Mouse (Mus musculus): ENCODE measurements around the gene 1700007K13Rik. TPM values are rescaled to one million over a fixed set of nuclear protein-coding genes. Genes with fewer than 3 reads are reported as not detected.

The 1700007K13Rik gene
- polyA plus RNA-seq, 1 experiment = 4.0 TPM

- no peaks in the 10 kb centered on the region for H3K27me3 ChIP-seq (ENCODE audit: control insufficient read depth, insufficient read depth, low read length)
- H3K4me1 ChIP-seq (ENCODE audit: control insufficient read depth, insufficient read depth, low read length) = peaks cover 3% of the 10 kb centered on the region
- TF ChIP-seq CTCF (IDR thresholded peaks at IDR 0.05; ENCODE audit: borderline replicate concordance, insufficient read depth, low read depth, low read length) (peak; percentile 78), POLR2A (IDR thresholded peaks at IDR 0.05; ENCODE audit: borderline replicate concordance, insufficient read depth, low read length) (peak; percentile 83)
- peak; percentile 87 to 88 for DNase-seq
- under 1% methylated on average over 52 of the region's 52 CpGs for WGBS
- peak within 1 kb of the TSS; percentile 62 for H3K4me3 ChIP-seq (replicated peaks; ENCODE audit: insufficient read depth, low read depth, low read length)
- peak within 1 kb of the TSS; percentile 36 for H3K27ac ChIP-seq (ENCODE audit: insufficient read depth, low read length)
Observed at GRCm38 (mm10) chr2:28467860-28468485, 1.8 kb upstream of the 1700007K13Rik start, which contains the start of gene Mrps2. Gene Mrps2 (plus strand): TSS chr2:28468066.

DNA sequence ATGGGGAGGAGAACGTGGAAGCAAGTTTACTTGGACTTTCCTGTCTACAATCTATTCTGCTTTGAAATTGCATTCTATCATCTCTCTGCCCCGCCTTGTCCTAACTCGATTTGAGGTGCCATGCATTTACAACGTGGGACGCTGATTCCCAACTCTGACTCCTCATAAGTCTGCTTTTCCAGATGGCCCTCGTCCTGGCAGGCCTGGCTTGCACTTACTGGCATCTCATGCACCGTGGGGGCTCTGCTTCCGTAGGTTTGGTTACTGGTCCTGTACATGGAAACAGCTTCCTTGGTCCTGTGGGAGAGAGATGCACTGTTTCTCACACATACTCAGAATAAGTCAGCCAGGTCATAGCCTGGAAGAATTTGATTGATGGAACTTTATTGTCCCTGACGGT lies 1.2 kb downstream of the 1700007K13Rik start:
- DNase-seq = no peak
- H3K4me3 ChIP-seq (replicated peaks; ENCODE audit: insufficient read depth, low read depth, low read length) = no peak overlapping the region
- no peak overlapping the region for H3K27ac ChIP-seq (ENCODE audit: insufficient read depth, low read length)
- peaks cover 3% of the 10 kb centered on the region for H3K4me1 ChIP-seq (ENCODE audit: control insufficient read depth, insufficient read depth, low read length)
- no peaks in the 10 kb centered on the region for H3K27me3 ChIP-seq (ENCODE audit: control insufficient read depth, insufficient read depth, low read length)
- no peak for TF ChIP-seq CTCF (IDR thresholded peaks at IDR 0.05; ENCODE audit: borderline replicate concordance, insufficient read depth, low read depth, low read length)
- no peak for TF ChIP-seq POLR2A (IDR thresholded peaks at IDR 0.05; ENCODE audit: borderline replicate concordance, insufficient read depth, low read length)
- 67% methylated on average over 9 of the region's 9 CpGs for WGBS

DNA sequence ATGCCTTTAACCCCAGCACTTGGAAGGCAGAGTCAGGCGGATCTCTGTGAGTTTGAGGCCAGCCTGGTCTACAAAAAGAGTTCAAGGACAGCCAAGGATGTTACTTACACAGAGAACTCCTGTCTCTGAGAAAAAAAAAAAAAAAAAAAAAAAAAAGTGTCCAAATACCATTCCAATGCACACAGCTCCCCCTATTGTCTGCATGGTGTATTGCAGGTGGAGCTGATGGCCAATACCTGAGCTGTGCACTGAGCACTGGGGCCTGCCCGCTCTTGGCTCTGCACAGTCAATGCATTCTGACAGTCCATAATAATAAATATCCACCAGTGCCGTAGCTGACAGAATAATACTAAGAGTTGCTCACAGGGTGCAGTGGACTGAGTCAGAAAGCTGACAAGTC lies 2.2 kb downstream of the 1700007K13Rik start:
- TF ChIP-seq CTCF (IDR thresholded peaks at IDR 0.05; ENCODE audit: borderline replicate concordance, insufficient read depth, low read depth, low read length) = peak; percentile 67
- no peak for TF ChIP-seq POLR2A (IDR thresholded peaks at IDR 0.05; ENCODE audit: borderline replicate concordance, insufficient read depth, low read length)
- peak; percentile 65 to 81 for DNase-seq
- no peaks in the 10 kb centered on the region for H3K27me3 ChIP-seq (ENCODE audit: control insufficient read depth, insufficient read depth, low read length)
- no peak overlapping the region for H3K4me3 ChIP-seq (replicated peaks; ENCODE audit: insufficient read depth, low read depth, low read length)
- WGBS = 56% methylated on average over 3 of the region's 3 CpGs
- H3K4me1 ChIP-seq (ENCODE audit: control insufficient read depth, insufficient read depth, low read length) = peaks cover 2% of the 10 kb centered on the region
- H3K27ac ChIP-seq (ENCODE audit: insufficient read depth, low read length) = no peak overlapping the region

GRCm38 (mm10) chr2:28456616-28457015 lies 9.5 kb downstream of the 1700007K13Rik start:
- Histone ChIP-seq H3K4me1 (ENCODE audit: control insufficient read depth, insufficient read depth, low read length) (peaks cover 5% of the 10 kb centered on the region; the same call in 1 of the 2 replicates), H3K27me3 (ENCODE audit: control insufficient read depth, insufficient read depth, low read length) (no peaks in the 10 kb centered on the region), H3K27ac (ENCODE audit: insufficient read depth, low read length) (no peak overlapping the region), H3K4me3 (replicated peaks; ENCODE audit: insufficient read depth, low read depth, low read length) (no peak overlapping the region)
- 26% methylated on average over 1 of the region's 1 CpGs for WGBS
- no peak for TF ChIP-seq POLR2A (IDR thresholded peaks at IDR 0.05; ENCODE audit: borderline replicate concordance, insufficient read depth, low read length)
- TF ChIP-seq CTCF (IDR thresholded peaks at IDR 0.05; ENCODE audit: borderline replicate concordance, insufficient read depth, low read depth, low read length) = no peak
- DNase-seq = peak in 1 of 2 experiments; percentile 28

DNA sequence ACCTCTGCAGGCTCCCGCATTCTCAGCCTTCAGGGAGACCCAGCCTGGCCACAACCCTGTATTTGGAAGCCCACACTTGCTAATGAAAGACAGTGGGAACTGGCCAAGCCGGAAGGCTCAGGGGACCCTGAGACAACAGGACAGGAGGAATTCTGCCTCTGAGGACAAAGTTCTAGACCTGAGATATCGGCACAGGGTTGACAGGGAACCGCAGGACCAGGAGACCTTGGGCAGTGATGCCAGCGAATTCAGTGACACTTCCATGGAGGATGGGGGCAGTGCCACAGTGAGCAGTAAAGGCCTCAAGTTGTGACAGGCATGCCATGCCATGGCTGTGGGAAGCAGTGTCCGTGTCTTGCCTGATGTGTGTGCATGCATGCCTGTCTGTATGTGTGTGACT lies 12.6 kb downstream of the 1700007K13Rik start:
- no peaks in the 10 kb centered on the region for H3K27me3 ChIP-seq (ENCODE audit: control insufficient read depth, insufficient read depth, low read length)

GRCm38 (mm10) chr2:28451663-28452062 lies 14.5 kb downstream of the 1700007K13Rik start:
- no peak for DNase-seq
- Histone ChIP-seq H3K4me1 (ENCODE audit: control insufficient read depth, insufficient read depth, low read length) (peaks cover 2% of the 10 kb centered on the region; the same call in 1 of the 2 replicates), H3K27ac (ENCODE audit: insufficient read depth, low read length) (no peak overlapping the region), H3K27me3 (ENCODE audit: control insufficient read depth, insufficient read depth, low read length) (no peaks in the 10 kb centered on the region), H3K4me3 (replicated peaks; ENCODE audit: insufficient read depth, low read depth, low read length) (no peak overlapping the region)
- TF ChIP-seq POLR2A (IDR thresholded peaks at IDR 0.05; ENCODE audit: borderline replicate concordance, insufficient read depth, low read length) = no peak
- 81% methylated on average over 11 of the region's 11 CpGs for WGBS

More for the DNA sequence above, 12.6 kb downstream of the 1700007K13Rik start:
- H3K27ac ChIP-seq (ENCODE audit: insufficient read depth, low read length) = no peak overlapping the region
- H3K4me1 ChIP-seq (ENCODE audit: control insufficient read depth, insufficient read depth, low read length) = peaks cover 5% of the 10 kb centered on the region; the same call in 1 of the 2 replicates
- H3K4me3 ChIP-seq (replicated peaks; ENCODE audit: insufficient read depth, low read depth, low read length) = no peak overlapping the region
- WGBS = 89% methylated on average over 6 of the region's 6 CpGs
- no peak for DNase-seq
- TF ChIP-seq CTCF (IDR thresholded peaks at IDR 0.05; ENCODE audit: borderline replicate concordance, insufficient read depth, low read depth, low read length) (no peak), POLR2A (IDR thresholded peaks at IDR 0.05; ENCODE audit: borderline replicate concordance, insufficient read depth, low read length) (no peak)

GRCm38 (mm10) chr2:28447315-28447670 lies 18.8 kb downstream of the 1700007K13Rik start:
- H3K27ac ChIP-seq (ENCODE audit: insufficient read depth, low read length) = no peak overlapping the region
- H3K4me1 ChIP-seq (ENCODE audit: control insufficient read depth, insufficient read depth, low read length) = no peaks in the 10 kb centered on the region
- H3K4me3 ChIP-seq (replicated peaks; ENCODE audit: insufficient read depth, low read depth, low read length) = peak overlapping the region; percentile 60
- TF ChIP-seq POLR2A (IDR thresholded peaks at IDR 0.05; ENCODE audit: borderline replicate concordance, insufficient read depth, low read length) = no peak
- TF ChIP-seq CTCF (IDR thresholded peaks at IDR 0.05; ENCODE audit: borderline replicate concordance, insufficient read depth, low read depth, low read length) = no peak
- H3K27me3 ChIP-seq (ENCODE audit: control insufficient read depth, insufficient read depth, low read length) = no peaks in the 10 kb centered on the region
- whole genome bisulfite sequencing = 2% methylated on average over 11 of the region's 11 CpGs
- DNase-seq = no peak
